15 mouse cellular contexts compared by ENCODE assay signal in genomic region chr8:121085561-121085960, GRCm38 (mm10). TPM values are rescaled to one million over a fixed set of nuclear protein-coding genes. Genes with fewer than 3 reads are reported as not detected.
DNase-seq lines count a peak whose midpoint lies in the region; ATAC-seq and TF ChIP-seq lines count a peak whose summit lies in the region.
"Had no signal": no experiment of that assay in that cellular context is flagged by ENCODE, and none has a peak within 500 bp of the region (broad histone marks: within the 10 kb centered on the region; RNA-seq: fewer than 3 reads in every experiment).

No protein-coding gene starts in this region.

- H3K36me3 ChIP-seq in forebrain, embryonic 10.5 days (replicated peaks) = no peaks in the 10 kb centered on the region
- no peaks in the 10 kb centered on the region for H3K36me3 ChIP-seq in forebrain, embryonic 16.5 days (ENCODE audit: control insufficient read depth, insufficient read depth)
- peaks cover 44% of the 10 kb centered on the region for H3K36me3 ChIP-seq in lung, embryonic 14.5 days (ENCODE audit: insufficient read depth)
- H3K36me3 ChIP-seq in intestine, postnatal 0 days (ENCODE audit: control insufficient read depth, insufficient read depth) = peaks cover 3% of the 10 kb centered on the region; the same call in 1 of the 2 replicates
- no peaks in the 10 kb centered on the region; the same call in 1 of the 2 replicates for H3K36me3 ChIP-seq in small intestine, adult 2 months (ENCODE audit: control insufficient read depth, insufficient read depth, low read length)
- H3K36me3 ChIP-seq: limb, embryonic 15.5 days had no signal

- H3K27ac ChIP-seq in forebrain, embryonic 10.5 days = no peak overlapping the region
- H3K27ac ChIP-seq in forebrain, embryonic 16.5 days (ENCODE audit: low read length) = no peak overlapping the region
- H3K27ac ChIP-seq in lung, embryonic 14.5 days (ENCODE audit: low read depth) = peak overlapping the region; percentile 99
- H3K27ac ChIP-seq in intestine, postnatal 0 days (ENCODE audit: low read depth, low read length) = peak overlapping the region; percentile 87
- H3K27ac ChIP-seq in small intestine, adult 2 months (ENCODE audit: insufficient read depth, low read depth, low read length) = peak overlapping the region; percentile 44
- H3K27ac ChIP-seq: limb, embryonic 15.5 days had no signal

- H3K4me2 ChIP-seq in forebrain, embryonic 16.5 days (ENCODE audit: low read length) = no peak overlapping the region
- peak overlapping the region; percentile 84 for H3K4me2 ChIP-seq in lung, embryonic 14.5 days
- peak overlapping the region; percentile 84 for H3K4me2 ChIP-seq in intestine, postnatal 0 days (replicated peaks; ENCODE audit: low read depth)

- DNase-seq in forebrain, embryonic 10.5 days (ENCODE audit: extremely low spot score, low spot score) = no peak
- peak; percentile 49 for DNase-seq in lung, embryonic 14.5 days
- DNase-seq in lung, adult 18-20 months = no peak
- no peak for DNase-seq in gastrocnemius, adult 8-10 months (ENCODE audit: low spot score in 2 of 2)
- DNase-seq in kidney, postnatal 36 days = no peak
- DNase-seq: cerebellum, adult 2 months; heart, adult 11 months; thymus, postnatal 4 days had no signal

- H3K27me3 ChIP-seq in forebrain, embryonic 10.5 days (ENCODE audit: poor library complexity, severe bottlenecking) = peaks cover 100% of the 10 kb centered on the region
- peaks cover 91% of the 10 kb centered on the region for H3K27me3 ChIP-seq in forebrain, embryonic 16.5 days (replicated peaks; ENCODE audit: control insufficient read depth, insufficient read depth, low read length)
- peaks cover 80% of the 10 kb centered on the region for H3K27me3 ChIP-seq in lung, embryonic 14.5 days (ENCODE audit: insufficient read depth, low read length)
- peaks cover 85% of the 10 kb centered on the region for H3K27me3 ChIP-seq in intestine, postnatal 0 days (replicated peaks; ENCODE audit: control insufficient read depth, insufficient read depth, low read length)
- H3K27me3 ChIP-seq in small intestine, adult 2 months (ENCODE audit: control insufficient read depth, insufficient read depth, low read length) = peaks cover 69% of the 10 kb centered on the region

- TF ChIP-seq POLR2A in small intestine, adult 2 months (IDR thresholded peaks at IDR 0.05; ENCODE audit: low read depth, low read length) = no peak

- WGBS in forebrain, embryonic 10.5 days = 15% methylated on average over 3 of the region's 3 CpGs
- 28% methylated on average over 3 of the region's 3 CpGs for WGBS in forebrain, embryonic 16.5 days
- WGBS in lung, embryonic 14.5 days = 28% methylated on average over 3 of the region's 3 CpGs
- WGBS in intestine, postnatal 0 days = 70% methylated on average over 3 of the region's 3 CpGs
- 81% methylated on average over 3 of the region's 3 CpGs for WGBS in small intestine, adult 2 months

- peak overlapping the region; percentile 58; the same call in 1 of the 2 replicates for H3K4me3 ChIP-seq in forebrain, embryonic 10.5 days
- no peak overlapping the region for H3K4me3 ChIP-seq in forebrain, embryonic 16.5 days (replicated peaks; ENCODE audit: low read length)
- peak overlapping the region; percentile 76 for H3K4me3 ChIP-seq in lung, embryonic 14.5 days (ENCODE audit: low read depth, low read length)
- peak overlapping the region; percentile 65 for H3K4me3 ChIP-seq in intestine, postnatal 0 days (ENCODE audit: low read depth, low read length)
- peak overlapping the region; percentile 66 for H3K4me3 ChIP-seq in small intestine, adult 2 months (ENCODE audit: low read depth, low read length)
- H3K4me3 ChIP-seq: myocyte had no signal

- no peak for TF ChIP-seq CTCF in lung, embryonic 14.5 days (IDR thresholded peaks at IDR 0.05; ENCODE audit: low read depth)
- no peak for TF ChIP-seq CTCF in intestine, postnatal 0 days (IDR thresholded peaks at IDR 0.05; ENCODE audit: low read depth)
- TF ChIP-seq CTCF in small intestine, adult 2 months (IDR thresholded peaks at IDR 0.05; ENCODE audit: extremely low read depth, insufficient read length, insufficient replicate concordance, low read depth, low read length) = no peak

- H3K4me1 ChIP-seq in forebrain, embryonic 10.5 days = peaks cover 54% of the 10 kb centered on the region
- peaks cover 22% of the 10 kb centered on the region for H3K4me1 ChIP-seq in forebrain, embryonic 16.5 days (replicated peaks; ENCODE audit: control insufficient read depth, insufficient read depth, low read length)
- peaks cover 4% of the 10 kb centered on the region; the same call in 1 of the 2 replicates for H3K4me1 ChIP-seq in lung, embryonic 14.5 days (ENCODE audit: insufficient read depth)
- H3K4me1 ChIP-seq in intestine, postnatal 0 days (replicated peaks; ENCODE audit: control insufficient read depth, insufficient read depth, low read length) = no peaks in the 10 kb centered on the region
- H3K4me1 ChIP-seq in small intestine, adult 2 months (ENCODE audit: control insufficient read depth, insufficient read depth, insufficient read length, low read length) = peaks cover 3% of the 10 kb centered on the region; the same call in 1 of the 2 replicates

- no peaks in the 10 kb centered on the region for H3K9me3 ChIP-seq in forebrain, embryonic 10.5 days
- no peaks in the 10 kb centered on the region for H3K9me3 ChIP-seq in forebrain, embryonic 16.5 days (ENCODE audit: control insufficient read depth, low read length)
- H3K9me3 ChIP-seq in lung, embryonic 14.5 days (ENCODE audit: low read depth, low read length) = no peaks in the 10 kb centered on the region
- no peaks in the 10 kb centered on the region for H3K9me3 ChIP-seq in intestine, postnatal 0 days (ENCODE audit: control insufficient read depth)
- H3K9me3 ChIP-seq: limb, embryonic 15.5 days had no signal

- H3K9ac ChIP-seq in forebrain, embryonic 16.5 days (replicated peaks; ENCODE audit: low read depth, low read length) = no peak overlapping the region
- peak overlapping the region; percentile 87 for H3K9ac ChIP-seq in lung, embryonic 14.5 days
- peak overlapping the region; percentile 75 for H3K9ac ChIP-seq in intestine, postnatal 0 days (ENCODE audit: low read depth, low read length)
- H3K9ac ChIP-seq: limb, embryonic 15.5 days had no signal

- ATAC-seq in forebrain, embryonic 16.5 days = no peak
- ATAC-seq in lung, embryonic 14.5 days (ENCODE audit: insufficient read depth) = no peak
- no peak for ATAC-seq in intestine, postnatal 0 days
- ATAC-seq: inflammation-experienced regulatory T-cells, adult 6 months had no signal

RNA-seq across cellular contexts. Expression of gene Foxf1, which starts 1.4 kb away (rescaled TPM):
- 2.5 and 2.9 TPM in 2 replicates for polyA plus RNA-seq in forebrain, embryonic 10.5 days (2016; fragmentation: Nextera tagmentation; extraction: Ambion mirVana)
- 0.91 and 1.1 TPM in 2 replicates for polyA plus RNA-seq in forebrain, embryonic 16.5 days (2015; fragmentation: Nextera tagmentation; extraction: Ambion mirVana)
- 167 and 180 TPM in 2 replicates for polyA plus RNA-seq in lung, embryonic 14.5 days (2014; fragmentation: Nextera tagmentation; extraction: Ambion mirVana)
- 49.8 and 50.1 TPM in 2 replicates for polyA plus RNA-seq in intestine, postnatal 0 days (2015; fragmentation: Nextera tagmentation; extraction: Ambion mirVana)
- polyA plus RNA-seq in small intestine, adult 2 months (2012; rRNA removed) = 28.2 and 49.6 TPM in 2 replicates
- under 1 TPM in 1 of 4 experiments, not detected in 3; 0.10 TPM for total RNA-seq in gastrocnemius, adult 8-10 months (2022)
- polyA plus RNA-seq: myocyte had no signal

RNA-seq across cellular contexts. Expression of gene Mthfsd, which starts 22.6 kb away (rescaled TPM):
- polyA plus RNA-seq in forebrain, embryonic 10.5 days (2016; fragmentation: Nextera tagmentation; extraction: Ambion mirVana) = 69.1 and 69.5 TPM in 2 replicates
- polyA plus RNA-seq in forebrain, embryonic 16.5 days (2015; fragmentation: Nextera tagmentation; extraction: Ambion mirVana) = 51.8 and 60.0 TPM in 2 replicates
- 57.6 and 63.1 TPM in 2 replicates for polyA plus RNA-seq in lung, embryonic 14.5 days (2014; fragmentation: Nextera tagmentation; extraction: Ambion mirVana)
- polyA plus RNA-seq in intestine, postnatal 0 days (2015; fragmentation: Nextera tagmentation; extraction: Ambion mirVana) = 24.9 and 25.1 TPM in 2 replicates
- polyA plus RNA-seq in small intestine, adult 2 months (2012; rRNA removed) = 22.6 and 23.4 TPM in 2 replicates
- total RNA-seq in gastrocnemius, adult 8-10 months (2022) = 10 to 100 TPM; 11.8 to 14.2 (median 13.2) TPM

RNA-seq across cellular contexts. Expression of gene Foxc2, which starts 30.4 kb away (rescaled TPM):
- polyA plus RNA-seq in forebrain, embryonic 10.5 days (2016; fragmentation: Nextera tagmentation; extraction: Ambion mirVana) = 4.6 and 6.1 TPM in 2 replicates
- 1.7 and 2.5 TPM in 2 replicates for polyA plus RNA-seq in forebrain, embryonic 16.5 days (2015; fragmentation: Nextera tagmentation; extraction: Ambion mirVana)
- polyA plus RNA-seq in lung, embryonic 14.5 days (2014; fragmentation: Nextera tagmentation; extraction: Ambion mirVana) = 1.1 and 1.9 TPM in 2 replicates
- polyA plus RNA-seq in intestine, postnatal 0 days (2015; fragmentation: Nextera tagmentation; extraction: Ambion mirVana) = 0.48 and 0.60 TPM in 2 replicates
- polyA plus RNA-seq in small intestine, adult 2 months (2012; rRNA removed) = 0.53 and 0.63 TPM in 2 replicates
- total RNA-seq in gastrocnemius, adult 8-10 months (2022) = under 1 TPM in 3 of 4 experiments, not detected in 1; 0.10 to 0.16 (median 0.16) TPM
- polyA plus RNA-seq: inflammation-experienced regulatory T-cells, adult 6 months had no signal

RNA-seq across cellular contexts. Expression of gene Foxl1, which starts 42.2 kb away (rescaled TPM):
- polyA plus RNA-seq in forebrain, embryonic 10.5 days (2016; fragmentation: Nextera tagmentation; extraction: Ambion mirVana) = 0.76 and 0.79 TPM in 2 replicates
- 0.15 TPM in 1 of 2 replicates, not detected in the other for polyA plus RNA-seq in forebrain, embryonic 16.5 days (2015; fragmentation: Nextera tagmentation; extraction: Ambion mirVana)
- 6.8 and 7.9 TPM in 2 replicates for polyA plus RNA-seq in lung, embryonic 14.5 days (2014; fragmentation: Nextera tagmentation; extraction: Ambion mirVana)
- polyA plus RNA-seq in intestine, postnatal 0 days (2015; fragmentation: Nextera tagmentation; extraction: Ambion mirVana) = 2.6 and 2.8 TPM in 2 replicates
- 3.0 and 7.9 TPM in 2 replicates for polyA plus RNA-seq in small intestine, adult 2 months (2012; rRNA removed)
- total RNA-seq in gastrocnemius, adult 8-10 months (2022) = under 1 TPM in 1 of 4 experiments, not detected in 3; 0.13 TPM
- total RNA-seq: layer of hippocampus, postnatal 25 days had no signal
- polyA plus RNA-seq: cerebellum, adult 2 months; inflammation-experienced regulatory T-cells, adult 6 months had no signal

Comparison
In these comparisons a context has a peak if more than half of its experiments do, and no peak if none do; other contexts are left out.
1. H3K27ac ChIP-seq: peak in lung, embryonic 14.5 days (single experiment), intestine, postnatal 0 days (single experiment) and small intestine, adult 2 months (single experiment); none in forebrain, embryonic 10.5 days (single experiment) and forebrain, embryonic 16.5 days (single experiment).